Mouse (Mus musculus): Measurements from ENCODE around the gene Serpina16. TPM values are rescaled to one million over a fixed set of nuclear protein-coding genes. Genes with fewer than 3 reads are reported as not detected.

Serpina16 gene
- polyA plus RNA-seq (2015; fragmentation: Nextera tagmentation; extraction: Ambion mirVana) = not detected in 2 replicates

GRCm38 (mm10) chr12:103676039-103676438 lies at the start of gene Serpina16:
TSS of gene Serpina16 (minus strand) at chr12:103676139.
- Histone ChIP-seq H3K9me3 (replicated peaks) (no peaks in the 10 kb centered on the region), H3K27me3 (no peaks in the 10 kb centered on the region), H3K9ac (no peak within 1 kb of the TSS), H3K4me1 (no peaks in the 10 kb centered on the region), H3K27ac (no peak within 1 kb of the TSS), H3K36me3 (no peaks in the 10 kb centered on the region), H3K4me3 (replicated peaks) (no peak within 1 kb of the TSS), H3K4me2 (no peak within 1 kb of the TSS)
- WGBS = 94% methylated on average over 1 of the region's 1 CpGs
- ATAC-seq (replicated peaks; ENCODE audit: low FRiP score) = no peak

- Histone ChIP-seq H3K27me3 (no peaks in the 10 kb centered on the region), H3K4me3 (replicated peaks) (no peak overlapping the region), H3K9ac (no peak overlapping the region), H3K27ac (no peak overlapping the region), H3K4me2 (no peak overlapping the region), H3K36me3 (no peaks in the 10 kb centered on the region), H3K9me3 (replicated peaks) (no peaks in the 10 kb centered on the region), H3K4me1 (no peaks in the 10 kb centered on the region)
- WGBS = 74% methylated on average over 3 of the region's 3 CpGs
- no peak for ATAC-seq (replicated peaks; ENCODE audit: low FRiP score)
These were observed 35.6 kb upstream of the Serpina16 start for GRCm38 (mm10) chr12:103711537-103711936.

- Histone ChIP-seq H3K4me1 (no peaks in the 10 kb centered on the region), H3K9ac (no peak overlapping the region), H3K4me3 (replicated peaks) (no peak overlapping the region), H3K9me3 (replicated peaks) (no peaks in the 10 kb centered on the region), H3K36me3 (no peaks in the 10 kb centered on the region), H3K27ac (no peak overlapping the region), H3K4me2 (no peak overlapping the region), H3K27me3 (no peaks in the 10 kb centered on the region)
- 50% methylated on average over 1 of the region's 1 CpGs for WGBS
- no peak for ATAC-seq (replicated peaks; ENCODE audit: low FRiP score)
These were observed 34.5 kb upstream of the Serpina16 start for GRCm38 (mm10) chr12:103710405-103710804.

GRCm38 (mm10) chr12:103706113-103706512 lies 30.2 kb upstream of the Serpina16 start:
- no peak overlapping the region for H3K4me3 ChIP-seq (replicated peaks)
- H3K27ac ChIP-seq = no peak overlapping the region
- no peak for ATAC-seq (replicated peaks; ENCODE audit: low FRiP score)
- whole genome bisulfite sequencing = 62% methylated on average over 4 of the region's 4 CpGs
- H3K9me3 ChIP-seq (replicated peaks) = no peaks in the 10 kb centered on the region
- H3K36me3 ChIP-seq = no peaks in the 10 kb centered on the region
- no peak overlapping the region for H3K4me2 ChIP-seq
- H3K9ac ChIP-seq = no peak overlapping the region
- H3K4me1 ChIP-seq = no peaks in the 10 kb centered on the region
- no peaks in the 10 kb centered on the region for H3K27me3 ChIP-seq

- Histone ChIP-seq H3K9ac (no peak overlapping the region), H3K9me3 (replicated peaks) (no peaks in the 10 kb centered on the region), H3K27me3 (no peaks in the 10 kb centered on the region), H3K4me1 (no peaks in the 10 kb centered on the region), H3K27ac (no peak overlapping the region), H3K36me3 (no peaks in the 10 kb centered on the region), H3K4me3 (replicated peaks) (no peak overlapping the region), H3K4me2 (no peak overlapping the region)
- 59% methylated on average over 2 of the region's 2 CpGs for WGBS
- ATAC-seq (replicated peaks; ENCODE audit: low FRiP score) = no peak
These were observed 29.6 kb upstream of the Serpina16 start for GRCm38 (mm10) chr12:103705547-103705946.

- H3K27ac ChIP-seq = no peak overlapping the region
- 73% methylated on average over 4 of the region's 4 CpGs for WGBS
- H3K9ac ChIP-seq = no peak overlapping the region
- H3K4me1 ChIP-seq = no peaks in the 10 kb centered on the region
- H3K4me3 ChIP-seq (replicated peaks) = no peak overlapping the region
- no peaks in the 10 kb centered on the region for H3K36me3 ChIP-seq
- ATAC-seq (replicated peaks; ENCODE audit: low FRiP score) = no peak
- H3K9me3 ChIP-seq (replicated peaks) = no peaks in the 10 kb centered on the region
- no peak overlapping the region for H3K4me2 ChIP-seq
- H3K27me3 ChIP-seq = no peaks in the 10 kb centered on the region
These were observed 24.3 kb upstream of the Serpina16 start for GRCm38 (mm10) chr12:103700144-103700750.

GRCm38 (mm10) chr12:103695429-103695828 lies 19.5 kb upstream of the Serpina16 start, which contains the start of gene Serpina1f:
TSS of gene Serpina1f (minus strand) at chr12:103695529.
- no peak within 1 kb of the TSS for H3K27ac ChIP-seq
- WGBS = 81% methylated on average over 8 of the region's 8 CpGs
- no peaks in the 10 kb centered on the region for H3K4me1 ChIP-seq
- no peaks in the 10 kb centered on the region for H3K27me3 ChIP-seq
- no peaks in the 10 kb centered on the region for H3K9me3 ChIP-seq (replicated peaks)
- no peak within 1 kb of the TSS for H3K9ac ChIP-seq
- no peaks in the 10 kb centered on the region for H3K36me3 ChIP-seq
- ATAC-seq (replicated peaks; ENCODE audit: low FRiP score) = no peak
- no peak within 1 kb of the TSS for H3K4me2 ChIP-seq
- no peak within 1 kb of the TSS for H3K4me3 ChIP-seq (replicated peaks)

GRCm38 (mm10) chr12:103688221-103688814 lies 12.4 kb upstream of the Serpina16 start:
- WGBS = 5% methylated on average over 3 of the region's 3 CpGs
- Histone ChIP-seq H3K9ac (no peak overlapping the region), H3K4me3 (replicated peaks) (no peak overlapping the region), H3K27ac (no peak overlapping the region), H3K4me1 (no peaks in the 10 kb centered on the region), H3K36me3 (no peaks in the 10 kb centered on the region), H3K9me3 (replicated peaks) (no peaks in the 10 kb centered on the region), H3K27me3 (no peaks in the 10 kb centered on the region), H3K4me2 (no peak overlapping the region)
- ATAC-seq (replicated peaks; ENCODE audit: low FRiP score) = no peak

GRCm38 (mm10) chr12:103687021-103687420 lies 11.1 kb upstream of the Serpina16 start:
- no peaks in the 10 kb centered on the region for H3K4me1 ChIP-seq
- H3K27me3 ChIP-seq = no peaks in the 10 kb centered on the region
- H3K9ac ChIP-seq = no peak overlapping the region
- no peak overlapping the region for H3K4me3 ChIP-seq (replicated peaks)
- no peaks in the 10 kb centered on the region for H3K36me3 ChIP-seq
- no peak overlapping the region for H3K4me2 ChIP-seq
- WGBS = 35% methylated on average over 7 of the region's 7 CpGs
- ATAC-seq (replicated peaks; ENCODE audit: low FRiP score) = no peak
- no peak overlapping the region for H3K27ac ChIP-seq
- no peaks in the 10 kb centered on the region for H3K9me3 ChIP-seq (replicated peaks)

- no peak overlapping the region for H3K4me2 ChIP-seq
These were observed 10.1 kb upstream of the Serpina16 start for GRCm38 (mm10) chr12:103686050-103686449.

GRCm38 (mm10) chr12:103685386-103685785 lies 9.4 kb upstream of the Serpina16 start:
- Histone ChIP-seq H3K4me1 (no peaks in the 10 kb centered on the region), H3K9me3 (replicated peaks) (no peaks in the 10 kb centered on the region), H3K9ac (no peak overlapping the region), H3K4me2 (no peak overlapping the region), H3K4me3 (replicated peaks) (no peak overlapping the region), H3K27ac (no peak overlapping the region), H3K27me3 (no peaks in the 10 kb centered on the region), H3K36me3 (no peaks in the 10 kb centered on the region)
- no peak for ATAC-seq (replicated peaks; ENCODE audit: low FRiP score)
- 75% methylated on average over 3 of the region's 3 CpGs for WGBS

More at GRCm38 (mm10) chr12:103686050-103686449, 10.1 kb upstream of the Serpina16 start:
- Histone ChIP-seq H3K4me3 (replicated peaks) (no peak overlapping the region), H3K27ac (no peak overlapping the region), H3K4me1 (no peaks in the 10 kb centered on the region), H3K36me3 (no peaks in the 10 kb centered on the region), H3K27me3 (no peaks in the 10 kb centered on the region), H3K9ac (no peak overlapping the region), H3K9me3 (replicated peaks) (no peaks in the 10 kb centered on the region)
- no peak for ATAC-seq (replicated peaks; ENCODE audit: low FRiP score)
- WGBS = 92% methylated on average over 3 of the region's 3 CpGs

- Histone ChIP-seq H3K9ac (no peak overlapping the region), H3K36me3 (no peaks in the 10 kb centered on the region), H3K9me3 (replicated peaks) (no peaks in the 10 kb centered on the region), H3K4me2 (no peak overlapping the region), H3K4me1 (no peaks in the 10 kb centered on the region), H3K27me3 (no peaks in the 10 kb centered on the region), H3K27ac (no peak overlapping the region), H3K4me3 (replicated peaks) (no peak overlapping the region)
- no peak for ATAC-seq (replicated peaks; ENCODE audit: low FRiP score)
- WGBS = 15% methylated on average over 4 of the region's 4 CpGs
These were observed 7.8 kb upstream of the Serpina16 start for GRCm38 (mm10) chr12:103683775-103684174.

GRCm38 (mm10) chr12:103681739-103682138 lies 5.8 kb upstream of the Serpina16 start:
- ATAC-seq (replicated peaks; ENCODE audit: low FRiP score) = no peak

More at GRCm38 (mm10) chr12:103681739-103682138, 5.8 kb upstream of the Serpina16 start:
- H3K4me2 ChIP-seq = no peak overlapping the region
- H3K27ac ChIP-seq = no peak overlapping the region
- no peaks in the 10 kb centered on the region for H3K9me3 ChIP-seq (replicated peaks)
- H3K4me1 ChIP-seq = no peaks in the 10 kb centered on the region
- WGBS = 72% methylated on average over 2 of the region's 2 CpGs
- no peak overlapping the region for H3K4me3 ChIP-seq (replicated peaks)
- no peak overlapping the region for H3K9ac ChIP-seq
- H3K27me3 ChIP-seq = no peaks in the 10 kb centered on the region
- no peaks in the 10 kb centered on the region for H3K36me3 ChIP-seq
